Mouse (Mus musculus): Measurements from ENCODE around the gene Cemip2. TPM values are rescaled to one million over a fixed set of nuclear protein-coding genes. Genes with fewer than 3 reads are reported as not detected.

Gene Cemip2
- total and polyA plus RNA-seq, 3 experiments = 2.5 to 10.9 (median 7.7) TPM

DNA sequence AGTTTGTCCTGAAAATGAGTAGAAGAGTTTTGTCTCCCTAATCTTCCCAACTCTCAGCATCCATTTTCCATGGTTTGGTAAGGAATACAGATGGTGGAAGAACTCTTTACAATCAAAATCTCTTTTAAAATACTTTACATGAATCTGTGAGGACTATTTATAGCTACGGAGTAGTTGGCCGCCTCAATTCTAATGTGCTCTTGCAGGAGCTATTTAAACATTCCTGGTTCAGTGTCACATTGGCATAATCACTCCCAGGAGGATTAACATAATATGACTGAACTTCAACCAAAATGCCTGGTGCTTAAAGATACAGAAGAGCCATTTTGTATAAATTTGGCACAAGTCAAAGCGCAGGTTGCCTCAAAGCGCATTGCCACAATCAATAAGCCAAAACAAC lies 2.5 kb upstream of the Cemip2 start:
- H3K4me1 ChIP-seq (ENCODE audit: insufficient read depth, low read depth, low read length) = peaks cover 24% of the 10 kb centered on the region
- no peaks in the 10 kb centered on the region for H3K9me3 ChIP-seq (replicated peaks)
- peaks cover 1% of the 10 kb centered on the region for H3K36me3 ChIP-seq (replicated peaks)
- DNase-seq (ENCODE audit: low spot score) (no peak), ATAC-seq (ENCODE audit: extremely low read depth, insufficient number of reproducible peaks, low FRiP score, poor library complexity, severe bottlenecking) (no peak)
- no peak overlapping the region for H3K4me3 ChIP-seq (ENCODE audit: low read depth, low read length)
- peaks cover 24% of the 10 kb centered on the region for H3K27me3 ChIP-seq (ENCODE audit: insufficient read depth, low read length)
- TF ChIP-seq CTCF (IDR thresholded peaks at IDR 0.05; ENCODE audit: low read depth, low read length) = no peak
- TF ChIP-seq TAL1 (conservative IDR thresholded peaks at IDR 0.05; ENCODE audit: low read depth, low read length) = no peak
- TF ChIP-seq GATA2 (IDR thresholded peaks at IDR 0.05; ENCODE audit: borderline replicate concordance, low read depth, low read length) = no peak
- no peak for TF ChIP-seq GATA1 (IDR thresholded peaks at IDR 0.05; ENCODE audit: borderline replicate concordance, low read length)
- no peak for TF ChIP-seq POLR2AphosphoS5 (IDR thresholded peaks at IDR 0.05; ENCODE audit: insufficient replicate concordance, low read depth, low read length)

DNA sequence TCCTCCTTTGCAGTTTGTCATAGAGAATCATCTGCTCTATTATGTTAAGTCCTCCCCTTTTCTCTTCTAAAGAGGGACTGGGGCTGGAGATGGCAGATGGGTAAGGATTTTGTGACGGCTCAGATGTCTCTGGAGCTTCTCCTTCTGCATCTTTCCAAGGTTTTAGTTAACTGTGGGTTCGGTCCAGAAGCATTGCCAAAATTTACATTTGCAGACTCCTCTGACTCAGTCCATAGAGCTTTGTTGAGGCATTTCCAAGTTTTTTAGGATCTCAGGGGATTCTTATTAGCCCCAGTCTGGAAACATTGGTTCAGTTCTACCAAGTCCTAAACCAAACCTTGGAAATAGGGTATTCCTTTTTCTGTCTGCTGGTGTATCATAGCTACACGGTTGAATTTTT lies 1.5 kb upstream of the Cemip2 start:
- H3K27me3 ChIP-seq (ENCODE audit: insufficient read depth, low read length) = peaks cover 23% of the 10 kb centered on the region
- no peak for ATAC-seq (ENCODE audit: extremely low read depth, insufficient number of reproducible peaks, low FRiP score, poor library complexity, severe bottlenecking)
- H3K9me3 ChIP-seq (replicated peaks) = no peaks in the 10 kb centered on the region
- H3K4me3 ChIP-seq (ENCODE audit: low read depth, low read length) = no peak overlapping the region
- peaks cover 9% of the 10 kb centered on the region for H3K36me3 ChIP-seq (replicated peaks)
- DNase-seq (ENCODE audit: low spot score) = no peak
- TF ChIP-seq GATA1 (IDR thresholded peaks at IDR 0.05; ENCODE audit: borderline replicate concordance, low read length) = no peak
- TF ChIP-seq GATA2 (IDR thresholded peaks at IDR 0.05; ENCODE audit: borderline replicate concordance, low read depth, low read length) = no peak
- no peak for TF ChIP-seq TAL1 (conservative IDR thresholded peaks at IDR 0.05; ENCODE audit: low read depth, low read length)
- TF ChIP-seq CTCF (IDR thresholded peaks at IDR 0.05; ENCODE audit: low read depth, low read length) = no peak
- TF ChIP-seq POLR2AphosphoS5 (IDR thresholded peaks at IDR 0.05; ENCODE audit: insufficient replicate concordance, low read depth, low read length) = no peak
- H3K4me1 ChIP-seq (ENCODE audit: insufficient read depth, low read depth, low read length) = peaks cover 29% of the 10 kb centered on the region

DNA sequence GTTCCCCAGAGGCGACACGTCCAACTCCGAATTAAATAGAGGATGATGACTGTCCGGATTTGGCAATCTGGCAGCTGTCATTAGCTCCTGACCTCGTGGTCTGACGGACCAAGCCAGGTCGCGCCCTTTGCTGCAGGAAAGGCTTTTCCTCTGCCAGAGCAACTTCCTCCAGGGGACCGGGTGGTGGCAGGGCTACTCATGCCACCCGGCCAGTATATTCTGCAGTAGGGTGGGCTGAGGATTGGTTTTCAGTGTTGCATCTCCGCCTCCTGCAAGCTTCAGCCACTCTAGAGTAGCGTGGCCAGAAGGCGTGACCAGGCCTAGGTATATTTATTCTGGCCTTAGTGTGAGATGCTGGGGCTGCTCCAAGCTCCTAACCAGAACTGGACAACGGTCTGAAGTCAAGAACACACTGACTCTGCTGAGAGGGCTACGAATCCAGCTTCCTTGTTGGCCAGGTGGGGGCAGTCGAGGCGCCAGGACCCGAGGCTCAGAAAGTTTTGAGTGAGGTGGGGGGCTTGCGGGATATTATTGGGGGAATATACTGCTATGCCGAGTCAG lies 891 bp upstream of the Cemip2 start:
- Histone ChIP-seq H3K4me1 (ENCODE audit: insufficient read depth, low read depth, low read length) (peaks cover 32% of the 10 kb centered on the region), H3K4me3 (ENCODE audit: low read depth, low read length) (no peak overlapping the region; the same call in 1 of the 2 replicates), H3K36me3 (replicated peaks) (peaks cover 12% of the 10 kb centered on the region), H3K9me3 (replicated peaks) (no peaks in the 10 kb centered on the region), H3K27me3 (ENCODE audit: insufficient read depth, low read length) (peaks cover 22% of the 10 kb centered on the region)
- DNase-seq (ENCODE audit: low spot score) (no peak), ATAC-seq (ENCODE audit: extremely low read depth, insufficient number of reproducible peaks, low FRiP score, poor library complexity, severe bottlenecking) (no peak)
- TF ChIP-seq CTCF (IDR thresholded peaks at IDR 0.05; ENCODE audit: low read depth, low read length) = peak; percentile 11; the same call in 1 of the 2 replicates
- TF ChIP-seq POLR2AphosphoS5 (IDR thresholded peaks at IDR 0.05; ENCODE audit: insufficient replicate concordance, low read depth, low read length) = no peak

DNA sequence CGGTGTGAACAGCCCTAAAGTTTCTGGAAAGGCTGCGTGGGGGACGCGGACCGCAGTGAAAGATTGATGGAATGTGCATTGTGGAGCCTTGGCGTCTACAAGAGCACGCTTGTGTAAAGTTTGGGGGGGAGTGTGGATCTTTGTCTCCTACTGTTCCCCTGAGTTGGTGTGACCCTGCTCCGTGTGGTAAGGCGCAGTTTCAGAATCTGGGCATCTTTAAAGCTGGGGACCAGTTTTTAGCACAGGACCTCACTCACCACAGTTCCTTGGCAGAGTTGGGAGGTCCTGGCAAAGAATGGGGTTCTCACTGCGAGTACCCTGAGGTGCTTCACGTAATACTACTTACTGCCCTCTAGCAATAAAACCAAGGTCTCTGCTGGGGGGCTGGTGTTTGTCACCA lies 964 bp downstream of the Cemip2 start:
- H3K9me3 ChIP-seq (replicated peaks) = no peaks in the 10 kb centered on the region
- H3K4me3 ChIP-seq (ENCODE audit: low read depth, low read length) = peak overlapping the region; percentile 90
- peaks cover 12% of the 10 kb centered on the region for H3K36me3 ChIP-seq (replicated peaks)
- ATAC-seq (ENCODE audit: extremely low read depth, insufficient number of reproducible peaks, low FRiP score, poor library complexity, severe bottlenecking) (no peak), DNase-seq (ENCODE audit: low spot score) (no peak)
- peaks cover 32% of the 10 kb centered on the region for H3K4me1 ChIP-seq (ENCODE audit: insufficient read depth, low read depth, low read length)
- TF ChIP-seq GATA2 (IDR thresholded peaks at IDR 0.05; ENCODE audit: borderline replicate concordance, low read depth, low read length) = no peak
- no peak for TF ChIP-seq POLR2AphosphoS5 (IDR thresholded peaks at IDR 0.05; ENCODE audit: insufficient replicate concordance, low read depth, low read length)
- no peak for TF ChIP-seq CTCF (IDR thresholded peaks at IDR 0.05; ENCODE audit: low read depth, low read length)
- no peak for TF ChIP-seq GATA1 (IDR thresholded peaks at IDR 0.05; ENCODE audit: borderline replicate concordance, low read length)
- no peak for TF ChIP-seq TAL1 (conservative IDR thresholded peaks at IDR 0.05; ENCODE audit: low read depth, low read length)
- H3K27me3 ChIP-seq (ENCODE audit: insufficient read depth, low read length) = peaks cover 15% of the 10 kb centered on the region

DNA sequence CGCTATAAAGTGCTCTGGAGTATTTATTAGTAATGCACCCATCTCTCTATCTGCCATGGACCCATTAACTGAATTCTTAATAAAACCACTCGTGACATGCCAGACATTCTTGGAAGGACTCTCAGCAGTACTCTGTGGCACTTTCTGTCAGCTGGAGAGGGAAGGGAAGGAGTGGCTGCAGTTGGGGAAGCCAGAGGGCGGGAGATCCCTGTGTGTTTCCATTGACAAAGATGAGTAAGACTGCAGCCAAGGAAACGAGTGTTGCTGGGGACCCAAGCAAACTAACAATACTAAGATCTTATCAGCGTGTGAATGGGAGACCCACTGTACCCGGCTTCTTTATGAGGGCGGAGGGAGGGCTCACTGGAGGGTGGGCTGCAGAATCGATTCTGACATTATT lies 2.5 kb downstream of the Cemip2 start:
- DNase-seq (ENCODE audit: low spot score) = no peak
- peaks cover 12% of the 10 kb centered on the region for H3K36me3 ChIP-seq (replicated peaks)
- peaks cover 7% of the 10 kb centered on the region for H3K27me3 ChIP-seq (ENCODE audit: insufficient read depth, low read length)
- no peaks in the 10 kb centered on the region for H3K9me3 ChIP-seq (replicated peaks)
- no peak overlapping the region for H3K4me3 ChIP-seq (ENCODE audit: low read depth, low read length)
- no peak for ATAC-seq (ENCODE audit: extremely low read depth, insufficient number of reproducible peaks, low FRiP score, poor library complexity, severe bottlenecking)
- TF ChIP-seq GATA1 (IDR thresholded peaks at IDR 0.05; ENCODE audit: borderline replicate concordance, low read length) (no peak), GATA2 (IDR thresholded peaks at IDR 0.05; ENCODE audit: borderline replicate concordance, low read depth, low read length) (no peak), POLR2AphosphoS5 (IDR thresholded peaks at IDR 0.05; ENCODE audit: insufficient replicate concordance, low read depth, low read length) (no peak), TAL1 (conservative IDR thresholded peaks at IDR 0.05; ENCODE audit: low read depth, low read length) (no peak), CTCF (IDR thresholded peaks at IDR 0.05; ENCODE audit: low read depth, low read length) (no peak)
- H3K4me1 ChIP-seq (ENCODE audit: insufficient read depth, low read depth, low read length) = peaks cover 34% of the 10 kb centered on the region

DNA sequence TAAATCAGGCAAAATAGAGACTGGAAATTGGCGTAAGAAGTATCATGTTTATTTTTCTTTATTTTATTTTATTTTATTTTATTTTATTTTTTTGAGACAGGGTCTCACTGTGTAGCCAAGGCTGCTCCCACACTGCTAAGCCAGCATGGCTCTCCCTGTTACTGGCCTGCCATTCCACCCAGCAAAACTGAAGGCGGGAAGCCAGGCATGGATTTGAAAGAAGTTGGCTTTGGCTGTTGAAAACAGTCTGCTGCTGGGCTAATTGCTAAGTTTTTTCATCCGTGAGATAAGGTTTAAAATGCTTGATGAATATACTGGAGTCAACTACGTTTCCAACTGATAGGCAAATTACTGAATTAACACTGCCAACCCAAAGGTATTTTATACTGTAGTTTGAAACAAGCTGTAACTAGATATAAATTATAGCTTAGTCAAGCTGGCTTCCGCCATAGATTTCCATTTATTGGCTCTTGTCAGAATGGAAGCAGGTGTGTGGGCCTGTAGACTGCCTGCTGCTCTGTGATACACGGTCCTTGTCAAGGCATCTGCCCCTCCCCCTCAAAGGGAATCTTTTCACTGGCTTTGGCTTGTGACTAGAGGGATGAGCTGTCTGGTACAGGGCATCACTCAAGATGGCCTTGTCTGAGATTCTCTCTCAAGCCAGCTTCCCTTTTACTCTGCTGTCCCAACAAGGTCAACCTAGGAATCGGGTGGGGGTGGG lies 3.1 kb downstream of the Cemip2 start:
- no peak for ATAC-seq (ENCODE audit: extremely low read depth, insufficient number of reproducible peaks, low FRiP score, poor library complexity, severe bottlenecking)
- H3K4me1 ChIP-seq (ENCODE audit: insufficient read depth, low read depth, low read length) = peaks cover 34% of the 10 kb centered on the region

More for the DNA sequence above, 3.1 kb downstream of the Cemip2 start:
- Histone ChIP-seq H3K9me3 (replicated peaks) (no peaks in the 10 kb centered on the region), H3K36me3 (replicated peaks) (peaks cover 12% of the 10 kb centered on the region), H3K4me3 (ENCODE audit: low read depth, low read length) (no peak overlapping the region), H3K27me3 (ENCODE audit: insufficient read depth, low read length) (peaks cover 7% of the 10 kb centered on the region; the same call in 1 of the 2 replicates)
- TF ChIP-seq TAL1 (conservative IDR thresholded peaks at IDR 0.05; ENCODE audit: low read depth, low read length) = no peak
- no peak for TF ChIP-seq GATA2 (IDR thresholded peaks at IDR 0.05; ENCODE audit: borderline replicate concordance, low read depth, low read length)
- TF ChIP-seq GATA1 (IDR thresholded peaks at IDR 0.05; ENCODE audit: borderline replicate concordance, low read length) = no peak
- TF ChIP-seq CTCF (IDR thresholded peaks at IDR 0.05; ENCODE audit: low read depth, low read length) = no peak
- DNase-seq (ENCODE audit: low spot score) = no peak
